Mouse (Mus musculus) hindbrain, postnatal 0 days (tissue): ENCODE measurements around the gene Hoxa10. TPM values are rescaled to one million over a fixed set of nuclear protein-coding genes. Genes with fewer than 3 reads are reported as not detected.

Source experiments
- ATAC-seq: fragments of 200-750 bp; cut with Nextera tagmentation; 2 replicates; pipeline ENCODE4 v1.8.0; 2017; ENCODE audit warnings: mild to moderate bottlenecking, moderate TSS enrichment, moderate library complexity
- DNase-seq: peaks from one replicate; pipeline ENCODE4 v3.0.0-alpha.2; 2015; ENCODE audit warnings: low spot score
- H3K27ac ChIP-seq: fragments of 300-500 bp; sonication (generic); 2 replicates; pipeline ENCODE4 v1.5.1; 2014; ENCODE audit warnings: mild to moderate bottlenecking
- H3K27me3 ChIP-seq: fragments of 300-500 bp; sonication (generic); 2 replicates; pipeline ENCODE4 v1.6.1; 2014; ENCODE audit warnings: low read length, mixed read lengths; ENCODE audit not compliant: insufficient read depth
- H3K36me3 ChIP-seq: fragments of 300-500 bp; sonication (generic); 2 replicates; pipeline ENCODE4 v1.6.1; 2014; ENCODE audit warnings: low read length, mixed read lengths; ENCODE audit not compliant: insufficient read depth
- H3K4me1 ChIP-seq: fragments of 300-500 bp; sonication (generic); 2 replicates; pipeline ENCODE4 v1.6.1; 2014; ENCODE audit warnings: antibody characterized with exemption, low read length, mixed read lengths; ENCODE audit not compliant: insufficient read depth
- H3K4me2 ChIP-seq: fragments of 300-500 bp; sonication (generic); 2 replicates; pipeline ENCODE4 v1.6.1; 2014; ENCODE audit warnings: low read depth, mild to moderate bottlenecking, low read length, moderate library complexity, mixed read lengths
- H3K4me3 ChIP-seq: fragments of 300-500 bp; sonication (generic); 2 replicates; pipeline ENCODE4 v1.5.1; 2014; ENCODE audit warnings: low read length
- H3K9ac ChIP-seq: fragments of 300-500 bp; sonication (generic); replicated peaks from 2 replicates; pipeline ENCODE4 v1.6.1; 2014; ENCODE audit warnings: mild to moderate bottlenecking, low read length, moderate library complexity, mixed read lengths
- H3K9me3 ChIP-seq: fragments of 300-500 bp; sonication (generic); 2 replicates; pipeline ENCODE4 v1.6.1; 2016; ENCODE audit warnings: low read length, mixed read lengths
- CTCF ChIP-seq: IDR thresholded peaks from 2 replicates; pipeline ENCODE4 v1.5.1; 2016; ENCODE audit warnings: antibody characterized with exemption, control low read depth, low read depth
- WGBS: fragments of 180-500 bp; shearing (Covaris S2); extraction: QIAGEN DNeasy Blood & Tissue Kit; methylation state at CpG from one replicate; pipeline ENCODE4 v1.1.7; 2014; 5-methylcytosine and 5-hydroxymethylcytosine counted together
- polyA plus RNA-seq: library from polyadenylated mRNA; unstranded; fragments of >200 nt; fragmentation: Nextera tagmentation; extraction: Ambion mirVana; gene quantifications from 2 replicates; pipeline ENCODE4 v1.2.1, GENCODE M21; 2015
- total RNA-seq: library from RNA; depleted of rRNA; stranded (reverse); fragments of >200 nt; gene quantifications from 2 replicates; pipeline ENCODE4 v1.2.3, GENCODE M21; 2014

Gene Hoxa10
- total and polyA plus RNA-seq, 2 experiments from 2014 or later, result not detected

DNA sequence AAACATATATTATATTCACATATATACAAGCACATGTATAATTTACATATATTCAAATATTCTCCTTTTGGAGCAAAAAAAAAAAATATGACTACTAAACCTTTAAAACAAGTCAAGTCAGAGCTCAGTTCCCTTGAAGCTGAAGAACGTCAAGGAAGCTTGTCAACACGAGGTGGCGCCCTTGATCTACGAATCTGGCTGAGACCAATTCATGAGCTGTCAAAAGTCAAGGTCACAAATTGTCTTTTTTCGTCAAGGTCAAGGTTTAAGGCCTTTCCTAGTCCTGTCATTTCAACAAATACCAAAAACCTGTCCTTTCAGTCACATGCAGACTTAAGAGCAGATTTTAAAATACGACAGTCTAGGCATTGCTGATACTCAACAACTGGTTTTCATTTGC, 16.3 kb upstream of the Hoxa10 start:
- WGBS, result under 1% methylated on average over 6 of the region's 6 CpGs
- no peak overlapping the region for H3K4me2 ChIP-seq

DNA sequence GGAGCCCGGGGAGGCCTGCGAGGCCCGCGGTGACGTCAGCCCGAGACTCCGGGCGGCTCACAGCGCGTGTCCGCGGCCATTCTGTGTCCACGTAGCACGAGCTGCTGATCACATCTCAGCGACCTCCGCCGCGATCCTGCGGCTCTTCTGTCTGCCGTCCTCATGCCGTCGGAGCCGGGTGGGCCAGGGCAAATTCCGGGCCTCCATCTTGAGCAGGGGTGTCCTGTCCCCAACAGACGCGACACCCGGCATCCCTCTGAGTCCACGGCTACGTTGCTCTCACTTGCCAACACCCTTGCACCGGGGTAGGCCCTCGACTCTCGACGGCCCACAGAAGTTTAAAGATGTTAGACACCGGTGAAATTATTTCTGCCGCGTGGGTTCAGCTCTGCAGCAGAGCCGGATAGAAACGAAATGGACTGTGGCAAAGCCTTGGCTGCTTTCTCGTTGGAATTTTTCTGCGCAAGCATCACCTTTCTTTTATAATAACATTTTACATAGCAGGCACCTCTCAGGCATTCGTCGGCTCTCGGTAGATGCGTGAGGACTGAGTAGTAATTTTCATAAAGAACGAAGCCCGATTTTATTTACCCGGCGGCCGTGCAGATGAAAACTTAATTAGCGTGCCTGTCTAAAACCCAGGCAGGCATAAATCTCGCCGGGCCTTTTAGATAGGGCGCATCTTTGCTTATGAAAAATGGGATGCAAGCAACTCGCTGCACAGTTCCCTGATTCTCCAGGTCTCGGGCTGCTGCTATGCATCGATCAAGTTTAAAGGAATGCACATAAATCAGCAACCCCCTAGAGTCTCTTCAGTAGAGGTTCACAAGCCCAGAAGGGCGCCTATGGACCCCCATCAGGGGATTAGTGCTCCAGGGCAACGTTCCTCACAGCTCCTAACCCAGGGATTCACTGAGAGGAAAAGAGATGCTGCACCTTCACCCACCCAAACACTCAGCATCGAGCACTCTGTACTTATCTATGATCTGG, 13.2 kb upstream of the Hoxa10 start:
- Histone ChIP-seq H3K4me3 (no peak overlapping the region), H3K27ac (no peak overlapping the region), H3K9ac (no peak overlapping the region), H3K27me3 (peaks cover 92% of the 10 kb centered on the region), H3K9me3 (no peaks in the 10 kb centered on the region), H3K4me2 (no peak overlapping the region), H3K36me3 (no peaks in the 10 kb centered on the region), H3K4me1 (no peaks in the 10 kb centered on the region)
- 1% methylated on average over 59 of the region's 59 CpGs for WGBS
- no peak for DNase-seq
- no peak for TF ChIP-seq CTCF
- ATAC-seq, result no peak

More for the DNA sequence above, 16.3 kb upstream of the Hoxa10 start:
- Histone ChIP-seq H3K36me3 (no peaks in the 10 kb centered on the region), H3K27me3 (peaks cover 83% of the 10 kb centered on the region), H3K27ac (no peak overlapping the region), H3K9ac (no peak overlapping the region), H3K4me1 (no peaks in the 10 kb centered on the region), H3K4me3 (no peak overlapping the region), H3K9me3 (no peaks in the 10 kb centered on the region)
- ATAC-seq, result no peak
- peak; percentile 89 for DNase-seq
- TF ChIP-seq CTCF, result peak; percentile 85

DNA sequence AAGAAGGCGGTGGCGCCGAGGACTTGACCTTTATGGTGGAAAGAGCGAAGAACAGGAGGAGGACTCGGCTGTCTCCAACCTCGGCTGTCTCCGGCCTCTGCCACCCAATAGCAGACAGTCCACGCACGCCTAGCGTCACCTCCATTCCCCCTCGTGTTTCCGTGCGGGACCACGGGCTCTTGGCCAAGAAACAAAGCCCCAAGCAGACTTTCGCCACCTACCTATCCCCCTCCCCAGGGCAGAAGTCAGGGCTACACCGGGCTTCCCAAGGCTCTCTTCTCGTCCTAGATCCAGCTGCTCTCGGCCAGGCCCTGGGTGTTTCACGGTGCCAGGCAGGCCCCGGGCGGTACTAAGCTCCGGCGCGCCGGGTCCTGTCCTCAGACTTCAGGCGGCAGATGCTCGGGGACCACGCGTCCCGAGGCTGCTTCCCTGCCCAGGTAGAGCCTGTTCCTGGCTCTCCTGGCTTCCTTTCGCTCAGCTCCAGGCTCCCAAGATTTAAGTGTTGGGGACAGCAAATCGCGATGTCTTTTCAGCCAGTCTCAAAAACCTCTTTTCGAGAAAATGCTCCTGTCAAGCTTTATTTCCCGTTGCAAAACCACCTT, 12.2 kb upstream of the Hoxa10 start:
- WGBS, result 1% methylated on average over 35 of the region's 35 CpGs
- no peak overlapping the region for H3K4me3 ChIP-seq

DNA sequence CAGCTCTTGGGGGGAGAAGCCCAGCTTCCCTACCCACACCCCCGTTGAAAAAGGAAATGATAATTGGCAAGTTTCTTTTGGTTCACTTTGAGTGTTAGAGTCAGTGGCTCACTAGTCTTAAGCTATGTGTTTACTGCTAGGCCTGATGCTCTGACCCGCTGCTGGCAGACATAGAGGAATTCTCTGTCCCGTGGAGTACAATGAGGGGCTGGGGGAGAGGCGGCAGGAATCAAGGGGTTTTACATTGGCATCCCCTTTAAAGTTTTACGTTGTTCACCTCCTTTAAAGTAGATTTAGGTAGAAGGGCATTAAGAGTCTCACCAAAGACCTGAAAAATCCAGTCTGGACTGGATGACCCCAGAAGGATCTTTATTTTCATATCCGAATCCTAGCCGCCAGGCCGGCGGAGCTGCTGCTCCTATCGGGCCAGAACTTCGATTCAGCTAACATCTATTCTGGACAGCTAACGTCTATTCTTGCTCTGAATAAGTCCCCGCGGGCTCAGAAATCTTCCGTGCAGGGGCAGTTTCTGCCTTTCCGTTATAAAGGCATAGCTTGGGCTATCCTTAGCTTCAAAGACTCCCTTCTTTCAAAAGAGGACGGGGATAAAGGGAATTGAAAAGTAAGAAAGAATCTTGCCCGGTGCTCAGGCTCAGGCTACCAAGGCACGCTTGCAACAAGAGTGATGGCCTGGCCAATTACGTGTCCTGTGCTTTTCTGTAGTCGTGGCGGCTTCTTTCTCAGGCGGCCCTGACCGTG, 11.5 kb upstream of the Hoxa10 start:
- Histone ChIP-seq H3K9ac (no peak overlapping the region), H3K4me3 (no peak overlapping the region), H3K27me3 (peaks cover 96% of the 10 kb centered on the region), H3K9me3 (no peaks in the 10 kb centered on the region), H3K4me2 (no peak overlapping the region), H3K36me3 (no peaks in the 10 kb centered on the region), H3K27ac (no peak overlapping the region), H3K4me1 (no peaks in the 10 kb centered on the region)
- 3% methylated on average over 24 of the region's 24 CpGs for WGBS
- TF ChIP-seq CTCF, result no peak
- DNase-seq, result no peak
- no peak for ATAC-seq

More for the DNA sequence above, 12.2 kb upstream of the Hoxa10 start:
- Histone ChIP-seq H3K36me3 (no peaks in the 10 kb centered on the region), H3K27me3 (peaks cover 96% of the 10 kb centered on the region), H3K4me2 (no peak overlapping the region), H3K9ac (no peak overlapping the region), H3K4me1 (no peaks in the 10 kb centered on the region), H3K9me3 (no peaks in the 10 kb centered on the region), H3K27ac (no peak overlapping the region)
- no peak for ATAC-seq
- DNase-seq, result no peak
- no peak for TF ChIP-seq CTCF

DNA sequence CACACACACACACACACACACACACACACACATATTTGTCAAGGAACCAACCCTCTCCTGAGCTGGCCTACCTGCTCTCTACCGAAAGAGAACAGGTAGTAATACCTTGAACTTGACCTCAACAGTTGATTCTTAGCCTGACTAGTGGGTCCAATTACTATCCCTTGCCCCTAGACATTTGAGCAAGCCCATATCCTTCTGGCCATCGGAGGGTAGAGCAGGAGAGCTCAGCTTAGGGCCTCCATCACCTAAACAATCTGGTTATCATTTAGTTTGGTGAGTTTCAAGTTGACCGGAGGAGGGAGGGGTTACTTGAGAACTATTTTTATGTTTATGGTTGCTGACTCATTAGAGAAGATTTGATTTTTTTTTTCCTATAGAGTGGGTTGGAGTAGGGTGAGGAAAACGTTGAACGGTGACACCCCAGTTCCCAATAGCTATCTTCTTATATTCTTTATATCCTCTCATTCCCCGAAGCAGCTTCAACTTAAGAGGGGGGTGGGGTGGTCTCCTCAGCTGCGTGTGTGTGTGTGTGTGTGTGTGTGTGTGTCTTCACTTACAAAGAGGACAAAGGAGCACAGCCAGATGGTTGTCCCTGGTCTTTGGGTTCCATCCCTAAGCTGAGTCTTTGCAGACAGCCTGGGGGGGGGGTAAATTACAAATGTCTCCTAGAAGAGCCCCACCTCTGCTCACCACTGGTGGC, 10.7 kb upstream of the Hoxa10 start:
- H3K36me3 ChIP-seq, result no peaks in the 10 kb centered on the region

DNA sequence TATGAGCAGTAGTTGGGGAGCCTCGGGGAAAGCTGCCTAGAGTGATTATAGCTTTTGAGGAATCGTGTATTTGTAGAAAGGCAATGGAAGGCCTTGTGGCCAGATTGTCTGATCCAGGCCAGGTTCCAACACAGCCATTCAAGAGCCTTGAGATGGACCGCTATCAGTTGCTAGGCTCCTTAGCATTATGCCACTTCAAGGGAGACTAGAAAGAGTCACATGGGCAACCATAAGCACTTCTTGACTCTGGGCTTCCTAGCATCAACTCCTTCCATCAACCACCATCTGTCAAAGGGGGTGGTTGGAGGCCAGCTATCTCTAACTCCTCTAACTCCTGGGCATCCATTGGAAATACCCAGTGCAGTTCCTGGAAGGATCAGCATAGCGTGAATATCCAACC, 9.2 kb upstream of the Hoxa10 start:
- H3K36me3 ChIP-seq, result no peaks in the 10 kb centered on the region
- DNase-seq (no peak), ATAC-seq (no peak)
- H3K9ac ChIP-seq, result no peak overlapping the region
- WGBS, result 4% methylated on average over 4 of the region's 4 CpGs
- no peak overlapping the region for H3K27ac ChIP-seq
- H3K27me3 ChIP-seq, result peaks cover 97% of the 10 kb centered on the region
- no peak for TF ChIP-seq CTCF
- H3K4me2 ChIP-seq, result no peak overlapping the region
- no peaks in the 10 kb centered on the region for H3K4me1 ChIP-seq
- H3K9me3 ChIP-seq, result no peaks in the 10 kb centered on the region
- no peak overlapping the region for H3K4me3 ChIP-seq

More for the DNA sequence above, 10.7 kb upstream of the Hoxa10 start:
- Histone ChIP-seq H3K4me2 (no peak overlapping the region), H3K27me3 (peaks cover 97% of the 10 kb centered on the region), H3K27ac (no peak overlapping the region), H3K4me3 (no peak overlapping the region), H3K9me3 (no peaks in the 10 kb centered on the region), H3K9ac (no peak overlapping the region), H3K4me1 (no peaks in the 10 kb centered on the region)
- no peak for TF ChIP-seq CTCF
- DNase-seq, result no peak
- 11% methylated on average over 7 of the region's 7 CpGs for WGBS
- ATAC-seq, result no peak
